Mouse (Mus musculus): ENCODE results near the gene Auts2. TPM values are rescaled to one million over a fixed set of nuclear protein-coding genes. Genes with fewer than 3 reads are reported as not detected.

The Auts2 gene
- total RNA-seq, 2 experiments from 2014 or later, result 28.8 to 35.3 TPM

DNA sequence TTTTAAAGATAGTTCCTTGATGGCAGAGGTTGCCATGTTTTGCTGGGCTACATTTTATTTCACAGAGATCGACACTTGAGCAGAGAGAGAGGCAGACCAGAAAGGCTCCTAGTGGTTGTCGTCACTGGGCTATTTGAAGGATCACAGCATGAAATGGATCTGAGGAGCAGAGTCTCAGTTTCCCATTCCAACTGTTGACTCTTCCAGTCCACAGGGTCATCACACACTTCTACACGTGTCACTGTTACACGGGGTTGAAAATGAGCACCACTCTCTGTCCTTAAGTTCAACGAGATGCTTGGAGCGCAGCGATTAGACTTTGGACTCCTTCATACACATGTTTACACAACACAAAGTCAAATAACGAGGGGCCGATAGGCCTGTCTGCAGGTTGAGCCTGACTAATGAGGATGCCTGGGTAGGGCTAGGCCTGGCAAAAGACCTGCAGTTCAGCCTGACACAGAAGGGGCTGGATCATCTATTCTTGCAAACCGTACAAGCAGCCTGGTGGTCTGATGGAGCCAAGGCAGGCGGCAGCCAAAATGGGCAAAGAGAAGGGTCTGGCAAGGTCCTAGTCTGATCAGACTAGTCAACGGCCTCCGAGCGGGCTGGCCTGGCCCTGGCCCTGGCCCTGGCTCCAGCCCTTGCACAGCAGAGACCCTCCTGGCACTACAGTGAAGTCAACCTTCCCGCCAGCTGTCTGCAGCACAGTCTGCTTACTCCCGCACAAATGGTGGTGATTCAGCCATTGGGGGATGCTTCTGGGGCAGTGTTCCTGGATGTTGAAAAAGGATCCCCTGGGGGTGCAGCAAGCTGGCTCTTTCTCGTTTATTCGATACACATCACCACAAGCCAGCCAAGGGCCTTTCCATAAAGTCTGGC is 969.6 kb downstream of the Auts2 start:
- DNase-seq, result no peak

DNA sequence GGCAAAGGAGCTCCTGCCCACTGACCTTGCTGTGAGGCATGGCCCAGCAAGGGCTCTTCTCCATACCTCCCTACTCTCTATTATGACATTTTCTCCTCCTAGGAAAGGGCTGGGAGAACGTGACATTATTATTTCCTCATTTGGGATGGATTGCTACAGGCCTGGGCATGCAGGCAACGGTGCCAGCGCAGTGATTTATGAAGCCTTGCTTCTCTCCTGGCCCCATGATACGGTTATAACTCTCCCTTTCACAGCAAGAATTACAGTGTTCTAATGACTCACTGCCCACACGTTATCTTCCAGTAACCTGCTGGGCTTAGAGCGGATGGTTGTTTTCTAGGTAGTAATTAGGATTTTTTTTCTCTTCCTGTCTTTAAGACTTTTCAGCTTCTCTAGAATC is 977.1 kb downstream of the Auts2 start:
- DNase-seq, result no peak
- intact Hi-C loops (cut with DNase I), result no loop called here

More for the DNA sequence above, 969.6 kb downstream of the Auts2 start:
- intact Hi-C loops (cut with DNase I), result no loop called here

DNA sequence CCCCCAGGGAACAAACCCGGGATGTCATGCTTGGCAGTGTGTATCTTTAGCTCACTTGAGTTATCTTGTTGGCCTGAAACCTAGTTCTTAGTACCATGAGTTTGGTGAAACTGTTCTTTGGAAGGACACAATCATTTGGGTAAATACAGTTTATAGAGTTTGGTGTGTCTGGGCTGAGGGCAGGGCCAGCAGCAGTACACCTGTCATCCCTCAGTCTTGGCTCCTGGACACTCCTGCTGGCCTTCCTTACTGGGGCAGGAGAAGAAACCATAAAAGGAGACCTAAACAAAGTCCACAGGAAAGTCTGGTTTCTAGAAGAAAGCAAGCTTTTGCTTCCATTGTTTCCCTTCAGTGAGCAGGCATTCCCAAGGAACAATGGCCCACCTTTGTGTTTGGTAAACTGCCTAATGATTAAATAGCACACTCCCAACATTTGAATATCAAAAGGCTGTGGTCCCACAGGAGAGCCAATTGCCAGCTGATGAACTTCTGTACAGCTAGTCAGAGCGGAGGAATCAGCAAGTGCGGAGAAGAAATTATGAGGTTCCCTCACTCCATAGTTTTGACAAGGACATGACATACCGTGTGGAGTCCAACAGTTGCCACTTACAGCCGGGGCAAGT is 979.4 kb downstream of the Auts2 start:
- intact Hi-C loops (cut with DNase I), result no loop called here

GRCm38 (mm10) chr5:131560773-131561560 is 982.2 kb downstream of the Auts2 start:
- no peak for DNase-seq
- intact Hi-C loops (cut with DNase I), result no loop called here

More for the DNA sequence above, 979.4 kb downstream of the Auts2 start:
- DNase-seq, result no peak

DNA sequence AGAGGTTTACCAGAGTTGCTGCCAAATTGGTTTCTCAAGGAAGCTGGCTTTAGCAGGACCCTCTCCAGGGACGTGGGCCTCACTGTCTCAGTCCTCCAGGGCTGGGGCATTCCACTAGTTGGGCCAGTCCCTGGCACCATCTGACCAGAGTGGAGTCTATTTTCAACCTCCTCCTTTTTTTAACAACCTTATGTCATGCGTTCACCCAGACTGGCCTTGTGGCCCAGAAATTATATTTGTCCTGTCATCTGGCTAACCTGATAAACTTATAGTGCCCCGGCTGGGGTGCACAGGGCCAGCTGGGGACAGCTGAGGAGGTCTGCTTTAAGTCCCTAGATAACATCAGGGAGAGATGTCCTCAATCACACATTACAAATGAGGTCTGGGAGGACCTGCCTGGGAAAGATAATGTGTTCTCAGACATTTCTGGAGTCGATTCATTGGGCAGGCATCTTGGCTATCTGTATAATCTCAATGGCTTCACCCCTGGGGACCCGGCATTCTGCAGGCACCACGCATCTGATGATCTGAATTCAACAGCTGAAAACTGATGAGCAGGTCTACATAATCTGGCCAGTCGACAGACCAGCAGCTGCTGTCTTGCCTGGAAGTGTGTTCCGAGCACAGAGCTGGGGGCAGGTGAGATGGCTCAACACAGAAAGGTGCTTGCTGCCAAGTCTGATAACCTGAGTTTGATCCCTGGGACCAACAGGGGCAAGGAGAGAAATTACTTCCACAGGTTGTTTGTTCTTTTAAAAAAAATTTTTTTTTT is 984.6 kb downstream of the Auts2 start:
- intact Hi-C loops (cut with DNase I), result loop anchor here (2.0 kb wide), 1 partner anchor 26 kb away; no protein-coding TSS in a partner anchor
- DNase-seq, result peak; percentile 18 to 32

- intact Hi-C loops (cut with DNase I), result loop anchor here (2.0 kb wide), 1 partner anchor 27 kb away; no protein-coding TSS in a partner anchor
- no peak for DNase-seq
These were observed 985.4 kb downstream of the Auts2 start for GRCm38 (mm10) chr5:131557591-131558385.

DNA sequence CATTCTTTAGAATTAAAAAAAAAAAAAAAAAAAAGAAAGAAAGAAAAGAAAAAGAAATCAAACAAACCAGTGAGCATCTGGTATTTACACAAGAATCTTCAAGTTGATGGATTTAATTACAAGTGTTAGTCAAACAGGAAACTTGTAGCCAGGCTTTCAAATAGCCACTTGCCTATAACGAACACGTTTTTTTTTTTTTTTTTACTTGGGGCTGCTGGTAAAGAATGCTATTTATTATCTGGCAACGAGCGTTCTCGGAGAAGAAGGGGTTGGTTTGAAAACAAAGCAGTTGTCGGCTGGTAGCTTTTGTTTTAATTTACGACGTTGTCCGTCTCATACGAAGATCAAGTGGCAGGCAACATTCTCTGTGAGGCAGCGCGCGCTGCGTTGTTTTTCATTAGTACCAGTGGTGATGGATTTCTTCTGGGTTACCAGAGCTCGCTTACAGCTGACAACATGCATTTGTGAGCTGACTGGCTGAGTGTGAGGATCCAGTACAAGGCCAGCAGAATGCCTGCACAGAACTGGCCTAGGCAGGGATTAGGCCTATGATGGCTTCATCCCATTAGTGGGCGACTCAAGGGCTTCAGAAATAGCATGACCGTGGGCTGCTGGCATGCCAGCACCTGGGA is 994.1 kb downstream of the Auts2 start:
- intact Hi-C loops (cut with DNase I), result no loop called here
- no peak for DNase-seq

DNA sequence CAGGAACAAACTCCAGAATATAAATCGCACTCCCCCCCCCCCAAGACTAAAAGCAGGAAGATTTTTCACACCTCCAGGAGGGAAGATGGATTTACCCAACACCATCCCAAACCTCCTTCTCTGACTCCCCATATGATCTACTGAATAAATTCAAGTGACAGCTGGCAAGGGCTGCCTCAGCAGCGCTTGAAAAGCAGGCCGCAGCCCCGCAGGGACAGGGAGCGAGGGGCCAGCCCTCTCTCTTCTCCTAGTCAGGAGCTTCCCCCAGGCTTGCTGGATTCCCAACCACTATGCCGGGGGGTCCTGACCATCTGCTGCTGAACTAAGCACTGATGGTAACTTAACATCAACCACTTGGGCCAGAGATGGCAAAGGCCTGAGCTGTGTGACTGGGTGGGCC is 995.2 kb downstream of the Auts2 start:
- DNase-seq, result no peak
- intact Hi-C loops (cut with DNase I), result no loop called here

- no peak for DNase-seq
- intact Hi-C loops (cut with DNase I), result no loop called here
These were observed 996.7 kb downstream of the Auts2 start for GRCm38 (mm10) chr5:131546414-131546813.

GRCm38 (mm10) chr5:131544381-131544780 is 998.8 kb downstream of the Auts2 start:
- no peak for DNase-seq
- intact Hi-C loops (cut with DNase I), result no loop called here

GRCm38 (mm10) chr5:131538311-131538915 is 1004.7 kb downstream of the Auts2 start:
- peak; percentile 71 to 84 for DNase-seq
- intact Hi-C loops (cut with DNase I), result loop anchor here (5.0 to 10.0 kb wide), 5 partner anchors 59 to 686 kb away; no protein-coding TSS in a partner anchor

DNA sequence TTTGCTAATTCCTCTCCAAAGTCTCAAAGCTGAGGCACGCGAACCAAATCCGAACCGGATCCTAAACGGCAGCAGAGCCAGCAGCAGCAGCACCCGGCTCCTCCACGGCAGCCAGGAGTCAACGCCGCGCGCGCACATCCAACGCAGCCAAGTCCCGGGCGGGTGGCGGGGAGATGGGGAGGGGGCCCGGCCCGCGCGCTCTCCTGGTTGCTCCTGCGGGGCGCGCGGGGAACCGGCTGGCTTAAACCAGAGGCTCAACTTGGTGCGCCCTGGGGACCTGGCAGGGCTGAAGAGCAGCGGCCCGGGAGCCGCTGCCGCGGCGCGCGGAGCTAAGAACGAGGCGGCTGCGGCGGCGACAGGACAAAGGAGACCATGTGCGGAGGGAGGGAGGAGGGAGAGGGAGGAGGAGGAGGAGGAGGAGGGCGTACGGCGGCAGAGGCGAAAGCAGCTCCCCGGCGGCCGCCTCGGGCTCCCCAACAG is 1005.3 kb downstream of the Auts2 start:
- intact Hi-C loops (cut with DNase I), result loop anchor here (5.0 to 10.0 kb wide), 5 partner anchors 59 to 687 kb away; no protein-coding TSS in a partner anchor
- peak; percentile 40 to 54 for DNase-seq

DNA sequence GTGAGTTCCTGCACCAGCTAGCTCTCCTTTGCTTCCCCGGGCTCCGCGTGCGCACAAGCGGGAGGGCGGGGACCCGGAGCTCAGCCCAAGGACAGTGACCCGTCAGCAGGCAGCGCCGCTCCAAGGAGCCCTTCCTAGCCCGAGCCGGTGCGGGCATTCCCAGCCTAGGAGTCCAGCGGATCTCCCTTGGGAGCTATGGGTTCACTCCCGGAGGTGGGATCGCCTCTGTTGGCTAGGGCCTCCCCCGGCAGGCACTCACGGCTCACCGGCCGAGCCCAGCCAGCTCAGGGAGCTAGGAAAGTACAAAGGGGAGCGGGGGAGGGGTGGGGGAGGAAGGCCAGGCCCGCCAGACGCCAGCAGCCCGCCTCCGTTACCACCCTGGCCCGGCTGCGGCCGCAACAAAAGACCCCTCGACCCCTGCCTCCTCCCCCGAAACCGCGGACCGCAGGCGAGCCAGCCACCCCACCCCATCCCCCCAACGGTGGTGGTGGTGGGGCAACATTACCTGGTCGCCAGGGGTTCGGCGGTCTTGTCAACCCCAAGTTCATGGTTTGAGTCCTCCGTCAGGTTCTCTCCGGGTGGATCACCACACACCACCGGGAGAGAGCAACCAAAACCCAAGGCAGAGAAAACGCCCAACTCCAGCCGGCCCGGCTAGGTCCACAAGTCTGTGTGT is 1005.9 kb downstream of the Auts2 start:
- intact Hi-C loops (cut with DNase I), result loop anchor here (5.0 to 10.0 kb wide), 5 partner anchors 60 to 688 kb away; no protein-coding TSS in a partner anchor
- DNase-seq, result peak; percentile 63 to 78

DNA sequence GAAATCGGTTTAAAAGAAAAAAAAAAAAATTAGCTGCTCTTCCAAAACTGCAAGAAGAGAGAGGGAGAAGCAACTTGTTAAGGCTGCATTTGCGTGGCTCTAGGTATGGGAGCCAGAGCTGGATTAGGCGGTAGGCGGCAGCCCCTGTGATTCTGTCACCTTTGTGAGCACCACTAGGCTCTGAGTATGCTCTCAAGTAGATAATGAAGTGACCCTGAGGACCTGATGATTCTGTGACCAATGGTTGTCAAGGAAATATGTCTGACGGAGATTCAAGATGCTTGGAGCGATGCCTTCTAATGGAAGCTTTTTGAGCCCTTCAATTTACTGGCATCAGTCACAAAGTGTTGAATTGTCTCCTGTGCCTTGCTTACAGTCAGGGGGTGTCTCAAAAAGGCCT is 1007.4 kb downstream of the Auts2 start:
- intact Hi-C loops (cut with DNase I), result loop anchor here (5.0 to 10.0 kb wide), 5 partner anchors 62 to 689 kb away; no protein-coding TSS in a partner anchor
- DNase-seq, result no peak

GRCm38 (mm10) chr5:131533815-131534214 is 1009.3 kb downstream of the Auts2 start:
- DNase-seq, result peak; percentile 40 to 42
- intact Hi-C loops (cut with DNase I), result loop anchor here (10.0 kb wide), 2 partner anchors 581 to 691 kb away; no protein-coding TSS in a partner anchor

GRCm38 (mm10) chr5:131531744-131532552 is 1011.2 kb downstream of the Auts2 start:
- DNase-seq, result no peak
- intact Hi-C loops (cut with DNase I), result loop anchor here (10.0 kb wide), 2 partner anchors 583 to 693 kb away; no protein-coding TSS in a partner anchor
